Mouse (Mus musculus) lung, adult 2 months (tissue): ENCODE data around the gene Map3k14.

Experiments
- CTCF ChIP-seq: fragments of 200-500 bp; IDR thresholded peaks from 2 replicates; pipeline ENCODE4 v1.5.1; 2011; ENCODE audit warnings: mild to moderate bottlenecking, low read length, control low read depth; ENCODE audit not compliant: insufficient read depth
- POLR2A ChIP-seq: fragments of 200-500 bp; IDR thresholded peaks from 2 replicates; pipeline ENCODE4 v1.6.1; 2011; ENCODE audit warnings: low read depth, mild to moderate bottlenecking, control low read depth, low read length, borderline replicate concordance; ENCODE audit errors: extremely low read depth

DNA sequence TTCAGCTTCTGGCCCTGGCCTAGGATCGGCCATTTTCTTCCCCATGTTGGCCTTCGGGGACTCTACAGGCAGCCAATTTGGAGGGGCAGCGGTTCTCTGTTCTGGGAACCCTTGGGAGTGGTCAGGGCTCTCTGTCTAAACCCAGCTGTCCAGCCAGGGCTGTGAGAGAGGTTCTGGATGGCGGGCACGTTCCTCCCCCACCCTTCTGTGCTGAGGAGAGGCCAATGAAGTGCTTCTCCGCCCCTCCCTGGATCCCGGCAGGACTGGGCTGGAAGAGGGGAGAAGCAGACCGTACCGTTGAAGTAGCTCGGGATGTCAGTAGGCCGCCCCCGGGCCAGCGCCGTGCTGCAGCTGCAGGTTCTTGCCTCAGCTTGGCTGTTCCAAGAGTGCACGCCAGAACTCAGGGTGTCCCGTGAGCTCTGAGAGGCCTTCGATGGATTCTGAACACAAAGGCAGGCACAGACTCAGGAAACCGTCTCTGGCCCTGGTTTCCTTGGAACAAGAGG lies 43.3 kb downstream of the Map3k14 start:
- no peak for TF ChIP-seq CTCF
- no peak for TF ChIP-seq POLR2A
